Mouse (Mus musculus) limb, embryonic 10.5 days (tissue): Measurements from ENCODE around the gene Limch1. TPM values are rescaled to one million over a fixed set of nuclear protein-coding genes. Genes with fewer than 3 reads are reported as not detected.
A peak's percentile ranks its signal among the peaks of the same experiment; 100 is the strongest.

Experiments
- DNase-seq: peaks from one replicate; pipeline ENCODE4 v3.0.0-alpha.2; 2017; ENCODE audit warnings: low spot score
- H3K27ac ChIP-seq: fragments of 300-500 bp; sonication (generic); 2 replicates; pipeline ENCODE4 v1.5.1; 2016; ENCODE audit warnings: mild to moderate bottlenecking
- H3K27me3 ChIP-seq: fragments of 300-500 bp; sonication (generic); 2 replicates; pipeline ENCODE4 v1.6.1; 2016; ENCODE audit warnings: low read depth, mild to moderate bottlenecking; ENCODE audit not compliant: poor library complexity, severe bottlenecking
- H3K36me3 ChIP-seq: fragments of 300-500 bp; sonication (generic); 2 replicates; pipeline ENCODE4 v1.6.1; 2016; ENCODE audit warnings: mild to moderate bottlenecking, moderate library complexity
- H3K4me1 ChIP-seq: fragments of 300-500 bp; sonication (generic); 2 replicates; pipeline ENCODE4 v1.6.1; 2016
- H3K4me3 ChIP-seq: fragments of 300-500 bp; sonication (generic); 2 replicates; pipeline ENCODE4 v1.5.1; 2016; ENCODE audit warnings: mild to moderate bottlenecking, moderate library complexity
- H3K9me3 ChIP-seq: fragments of 300-500 bp; sonication (generic); replicated peaks from 2 replicates; pipeline ENCODE4 v1.6.1; 2016; ENCODE audit warnings: mild to moderate bottlenecking
- WGBS: fragments of 180-500 bp; shearing (Covaris S2); methylation state at CpG from one replicate; pipeline ENCODE4 v1.1.7; 2016; 5-methylcytosine and 5-hydroxymethylcytosine counted together
- polyA plus RNA-seq: library from polyadenylated mRNA; unstranded; fragments of >200 nt; fragmentation: Nextera tagmentation; extraction: Ambion mirVana; gene quantifications from 2 replicates; pipeline ENCODE4 v1.2.1, GENCODE M21; 2016

Gene Limch1
- polyA plus RNA-seq, 1 experiment from 2014 or later, result 28.9 TPM

GRCm38 (mm10) chr5:66968059-66968833, 222.6 kb downstream of the Limch1 start:
- peak; percentile 61 for DNase-seq
- H3K4me3 ChIP-seq, result peak overlapping the region; percentile 20
- peak overlapping the region; percentile 85 for H3K27ac ChIP-seq
- H3K36me3 ChIP-seq, result no peaks in the 10 kb centered on the region
- no peaks in the 10 kb centered on the region for H3K27me3 ChIP-seq
- no peaks in the 10 kb centered on the region for H3K9me3 ChIP-seq
- peaks cover 55% of the 10 kb centered on the region for H3K4me1 ChIP-seq
- WGBS, result 26% methylated on average over 23 of the region's 23 CpGs

DNA sequence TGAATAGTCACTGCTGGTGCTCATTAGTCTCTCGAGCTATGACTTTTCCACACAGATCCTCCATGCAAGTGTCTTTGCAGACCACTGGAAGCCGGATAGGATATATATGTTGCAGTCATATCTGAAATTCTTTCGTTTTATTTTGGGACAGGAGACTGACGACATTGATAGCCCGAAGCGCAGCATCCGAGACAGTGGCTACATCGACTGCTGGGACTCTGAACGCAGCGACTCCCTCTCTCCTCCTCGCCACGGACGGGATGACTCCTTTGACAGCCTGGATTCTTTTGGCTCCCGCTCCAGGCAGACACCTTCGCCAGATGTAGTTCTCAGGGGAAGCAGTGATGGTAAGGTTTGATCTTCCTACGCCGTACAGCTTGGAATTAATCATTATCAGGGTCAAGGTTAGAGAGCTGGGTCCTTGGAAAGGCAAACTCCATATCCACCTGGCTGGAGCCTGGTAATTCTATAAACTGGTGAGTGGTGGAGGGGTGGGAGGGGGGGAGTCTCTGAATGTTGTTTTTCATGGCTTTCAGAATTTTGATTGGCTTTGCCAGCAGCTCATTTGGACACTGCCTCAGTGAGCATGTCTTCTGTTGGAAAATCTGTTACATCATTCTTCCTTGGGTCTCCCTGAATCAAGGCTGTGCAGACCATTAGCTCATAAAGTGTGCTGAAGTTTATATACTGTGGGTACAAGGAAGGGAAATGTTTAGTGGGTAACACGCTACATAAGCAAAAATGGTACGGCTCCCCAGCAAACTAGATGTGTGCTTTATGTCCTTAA, 223.5 kb downstream of the Limch1 start:
- peaks cover 55% of the 10 kb centered on the region for H3K4me1 ChIP-seq
- H3K27ac ChIP-seq, result peak overlapping the region; percentile 85
- H3K36me3 ChIP-seq, result peaks cover 3% of the 10 kb centered on the region; the same call in 1 of the 2 replicates
- no peaks in the 10 kb centered on the region for H3K9me3 ChIP-seq
- DNase-seq, result no peak
- peak overlapping the region; percentile 20; the same call in 1 of the 2 replicates for H3K4me3 ChIP-seq
- 71% methylated on average over 19 of the region's 19 CpGs for WGBS
- H3K27me3 ChIP-seq, result no peaks in the 10 kb centered on the region

GRCm38 (mm10) chr5:66975621-66976020, 230.0 kb downstream of the Limch1 start:
- Histone ChIP-seq H3K4me1 (peaks cover 23% of the 10 kb centered on the region), H3K27me3 (no peaks in the 10 kb centered on the region), H3K9me3 (no peaks in the 10 kb centered on the region), H3K36me3 (peaks cover 23% of the 10 kb centered on the region), H3K27ac (no peak overlapping the region), H3K4me3 (no peak overlapping the region)
- no peak for DNase-seq
- 90% methylated on average over 8 of the region's 8 CpGs for WGBS

GRCm38 (mm10) chr5:66979332-66980218, 233.9 kb downstream of the Limch1 start:
- H3K36me3 ChIP-seq, result peaks cover 15% of the 10 kb centered on the region
- H3K4me1 ChIP-seq, result peaks cover 34% of the 10 kb centered on the region
- H3K9me3 ChIP-seq, result no peaks in the 10 kb centered on the region
- H3K27me3 ChIP-seq, result no peaks in the 10 kb centered on the region
- H3K4me3 ChIP-seq, result peak overlapping the region; percentile 22; the same call in 1 of the 2 replicates
- H3K27ac ChIP-seq, result peak overlapping the region; percentile 71
- DNase-seq, result peak; percentile 54
- WGBS, result 34% methylated on average over 19 of the region's 19 CpGs

DNA sequence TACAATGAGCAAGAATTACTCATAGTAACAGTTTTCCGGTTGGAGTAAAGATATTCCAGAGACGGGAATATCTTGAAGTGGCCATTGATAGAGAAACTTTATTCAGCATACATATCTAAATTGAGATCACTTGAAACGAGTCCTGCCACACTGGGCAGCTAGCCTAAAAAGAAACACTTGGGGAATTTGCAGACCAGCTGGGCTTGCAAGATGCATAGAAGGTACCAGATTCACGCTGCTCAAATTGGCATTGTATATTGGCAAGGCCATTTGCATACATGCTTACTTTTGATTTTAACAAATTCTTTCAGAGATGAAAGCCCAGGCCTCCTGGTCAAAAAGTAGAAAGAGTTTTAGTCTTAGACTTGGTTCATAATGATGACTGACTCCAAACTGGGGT, 235.2 kb downstream of the Limch1 start:
- DNase-seq, result no peak
- no peaks in the 10 kb centered on the region for H3K9me3 ChIP-seq
- no peak overlapping the region for H3K27ac ChIP-seq
- H3K36me3 ChIP-seq, result peaks cover 9% of the 10 kb centered on the region; the same call in 1 of the 2 replicates
- no peaks in the 10 kb centered on the region for H3K27me3 ChIP-seq
- H3K4me1 ChIP-seq, result peaks cover 32% of the 10 kb centered on the region
- no peak overlapping the region for H3K4me3 ChIP-seq
- 94% methylated on average over 4 of the region's 4 CpGs for WGBS

DNA sequence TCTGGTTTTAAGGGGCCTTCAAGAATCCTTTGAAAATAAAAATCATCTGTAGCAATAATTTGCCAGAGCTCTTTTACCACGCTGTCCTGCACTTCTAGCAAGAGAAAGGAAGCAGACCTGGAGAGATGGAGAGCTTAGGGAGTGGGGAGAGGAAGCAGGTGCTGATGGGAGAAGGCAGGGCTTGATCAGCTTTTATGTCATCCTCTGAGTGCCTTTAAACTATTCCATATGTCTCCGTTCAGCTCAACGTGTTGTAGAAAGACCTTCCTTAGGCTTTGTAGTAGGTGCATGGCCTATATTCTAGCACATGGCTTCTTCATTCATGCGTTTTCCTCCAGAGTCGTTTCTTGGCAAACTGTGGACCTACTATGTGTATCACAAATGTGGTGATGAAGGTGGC, 237.5 kb downstream of the Limch1 start:
- Histone ChIP-seq H3K36me3 (peaks cover 14% of the 10 kb centered on the region), H3K4me1 (peaks cover 32% of the 10 kb centered on the region), H3K27ac (no peak overlapping the region), H3K27me3 (no peaks in the 10 kb centered on the region), H3K4me3 (no peak overlapping the region), H3K9me3 (no peaks in the 10 kb centered on the region)
- 37% methylated on average over 5 of the region's 5 CpGs for WGBS
- no peak for DNase-seq

- no peaks in the 10 kb centered on the region for H3K9me3 ChIP-seq
- H3K27me3 ChIP-seq, result no peaks in the 10 kb centered on the region
- H3K4me3 ChIP-seq, result no peak overlapping the region
- no peak overlapping the region for H3K27ac ChIP-seq
- 89% methylated on average over 4 of the region's 4 CpGs for WGBS
- peaks cover 17% of the 10 kb centered on the region for H3K36me3 ChIP-seq
- no peak for DNase-seq
- peaks cover 26% of the 10 kb centered on the region for H3K4me1 ChIP-seq
These were observed 243.3 kb downstream of the Limch1 start for GRCm38 (mm10) chr5:66988926-66989325.

- DNase-seq, result no peak
- Histone ChIP-seq H3K27me3 (no peaks in the 10 kb centered on the region), H3K4me3 (no peak overlapping the region), H3K36me3 (peaks cover 17% of the 10 kb centered on the region), H3K4me1 (peaks cover 29% of the 10 kb centered on the region), H3K9me3 (no peaks in the 10 kb centered on the region), H3K27ac (no peak overlapping the region)
- 90% methylated on average over 7 of the region's 7 CpGs for WGBS
These were observed 243.9 kb downstream of the Limch1 start for GRCm38 (mm10) chr5:66989531-66989930.

DNA sequence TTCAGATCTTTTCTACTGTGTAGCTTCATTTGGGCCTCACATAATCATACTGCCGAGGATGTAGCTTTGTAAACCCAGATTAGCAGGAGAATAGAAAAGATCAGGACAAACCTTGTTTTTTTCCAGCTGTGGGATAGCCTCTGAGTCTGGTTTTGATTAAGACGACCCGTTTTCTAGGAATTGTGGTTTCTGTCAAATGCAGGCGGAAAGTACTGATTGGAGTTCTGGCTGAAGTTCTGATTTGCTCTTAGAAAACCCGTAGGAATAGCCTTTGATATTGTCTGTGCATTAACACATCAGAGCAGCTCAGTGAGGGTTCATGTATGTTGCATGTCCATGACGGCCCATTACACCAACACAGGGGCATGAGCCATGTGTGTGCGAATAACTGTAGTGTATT, 246.8 kb downstream of the Limch1 start:
- Histone ChIP-seq H3K36me3 (peaks cover 10% of the 10 kb centered on the region), H3K27me3 (no peaks in the 10 kb centered on the region), H3K9me3 (no peaks in the 10 kb centered on the region), H3K4me3 (no peak overlapping the region), H3K4me1 (peaks cover 51% of the 10 kb centered on the region), H3K27ac (0 out of 2 replicates have a peak overlapping the region, but pooled peaks have one; percentile 59)
- DNase-seq, result no peak
- 46% methylated on average over 7 of the region's 7 CpGs for WGBS

DNA sequence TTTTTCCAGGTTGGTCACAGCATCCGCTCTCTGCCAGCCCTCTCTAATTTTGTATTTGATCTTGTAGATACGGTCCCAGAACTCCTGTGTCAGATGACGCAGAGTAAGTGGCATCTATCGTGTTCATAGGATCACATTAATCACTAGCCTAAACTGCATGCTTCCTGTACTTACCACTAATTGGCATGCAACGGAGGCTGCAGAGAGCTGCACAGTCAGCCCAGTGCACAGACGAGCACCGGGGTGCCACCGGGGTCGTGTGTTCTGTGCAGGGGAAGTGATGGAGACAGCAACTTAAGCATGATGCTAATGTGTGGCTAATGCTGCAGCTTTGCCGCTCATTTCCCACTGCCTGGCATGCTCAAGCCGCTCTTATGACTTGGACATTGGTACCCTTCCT, 247.4 kb downstream of the Limch1 start:
- 36% methylated on average over 11 of the region's 11 CpGs for WGBS
- peak; percentile 51 for DNase-seq
- Histone ChIP-seq H3K4me3 (no peak overlapping the region), H3K27ac (peak overlapping the region; percentile 59), H3K27me3 (peaks cover 6% of the 10 kb centered on the region), H3K36me3 (peaks cover 4% of the 10 kb centered on the region), H3K4me1 (peaks cover 58% of the 10 kb centered on the region), H3K9me3 (no peaks in the 10 kb centered on the region)

- H3K9me3 ChIP-seq, result no peaks in the 10 kb centered on the region
- WGBS, result 4% methylated on average over 3 of the region's 3 CpGs
- H3K27me3 ChIP-seq, result peaks cover 20% of the 10 kb centered on the region
- H3K4me3 ChIP-seq, result peak overlapping the region; percentile 48
- DNase-seq, result peak; percentile 52
- peaks cover 9% of the 10 kb centered on the region for H3K36me3 ChIP-seq
- peaks cover 59% of the 10 kb centered on the region for H3K4me1 ChIP-seq
- peak overlapping the region; percentile 83 for H3K27ac ChIP-seq
These were observed 250.5 kb downstream of the Limch1 start for GRCm38 (mm10) chr5:66996124-66996523.

GRCm38 (mm10) chr5:66996886-66997599, 251.4 kb downstream of the Limch1 start:
- Histone ChIP-seq H3K9me3 (no peaks in the 10 kb centered on the region), H3K27me3 (peaks cover 20% of the 10 kb centered on the region), H3K27ac (peak overlapping the region; percentile 83), H3K4me3 (peak overlapping the region; percentile 48), H3K36me3 (peaks cover 9% of the 10 kb centered on the region), H3K4me1 (peaks cover 59% of the 10 kb centered on the region)
- DNase-seq, result peak; percentile 96
- 1% methylated on average over 33 of the region's 33 CpGs for WGBS
